8 mouse cellular contexts compared by ENCODE assay signal in the genomic region with DNA sequence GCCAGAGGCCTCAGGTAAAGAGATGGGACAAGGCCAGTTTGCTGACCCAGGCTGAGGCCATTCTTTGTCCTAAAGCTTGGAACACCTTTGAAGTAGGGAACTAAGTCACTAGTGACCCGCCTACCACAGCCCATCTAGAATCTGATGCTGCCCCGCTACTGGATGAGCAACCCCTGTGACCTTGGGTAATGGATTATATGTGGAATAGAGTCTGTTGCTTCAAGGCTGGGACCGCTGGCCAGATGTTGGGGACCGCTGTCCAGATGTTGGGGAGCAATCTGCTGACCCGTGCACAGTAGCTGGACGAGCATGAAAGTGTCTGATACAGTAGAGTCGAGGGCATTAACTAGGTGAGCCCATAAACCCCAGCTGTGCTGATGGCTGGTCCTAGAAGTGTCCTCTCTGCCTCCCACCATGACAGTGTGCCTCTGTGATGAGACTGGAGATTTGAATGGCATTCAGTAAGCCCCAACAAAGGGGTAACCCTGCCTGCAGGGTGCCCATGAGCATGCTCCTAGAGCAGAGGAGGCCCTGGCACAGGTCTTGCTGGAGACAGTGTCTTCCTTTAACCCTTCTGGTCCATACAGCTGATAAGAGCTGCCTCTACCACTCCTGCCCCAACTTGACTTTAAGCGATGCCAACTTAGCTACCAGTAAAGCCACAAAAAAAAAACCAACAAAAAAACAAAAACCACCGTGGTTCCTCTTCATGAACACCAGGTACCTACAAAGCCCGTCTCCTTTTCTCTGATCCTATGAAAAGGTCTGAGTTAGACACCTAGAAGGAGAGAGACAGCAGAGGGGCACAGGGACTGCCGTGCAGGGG. TPM values are rescaled to one million over a fixed set of nuclear protein-coding genes. Genes with fewer than 3 reads are reported as not detected.
A peak's percentile ranks its signal among the peaks of the same experiment; 100 is the strongest.
DNase-seq lines count a peak whose midpoint lies in the region; ATAC-seq lines count a peak whose summit lies in the region.

No protein-coding gene starts in this region.

- 75% methylated on average over 11 of the region's 11 CpGs for WGBS in kidney, embryonic 15.5 days
- WGBS in embryonic facial prominence, embryonic 13.5 days: 83% methylated on average over 11 of the region's 11 CpGs
- 82% methylated on average over 11 of the region's 11 CpGs for WGBS in hindbrain, embryonic 13.5 days
- 90% methylated on average over 11 of the region's 11 CpGs for WGBS in midbrain, embryonic 13.5 days

- peaks cover 71% of the 10 kb centered on the region for H3K4me1 ChIP-seq in kidney, embryonic 15.5 days
- peaks cover 56% of the 10 kb centered on the region for H3K4me1 ChIP-seq in embryonic facial prominence, embryonic 13.5 days
- peaks cover 85% of the 10 kb centered on the region for H3K4me1 ChIP-seq in hindbrain, embryonic 13.5 days (replicated peaks)
- peaks cover 79% of the 10 kb centered on the region for H3K4me1 ChIP-seq in midbrain, embryonic 13.5 days (replicated peaks)

- DNase-seq in kidney, postnatal 14 days: no peak
- DNase-seq in right cerebral cortex, postnatal 4 days: no peak
- no peak for DNase-seq in right cerebral cortex, adult 18-20 months
- no peak for DNase-seq in right cerebral cortex, postnatal 14 days

- no peak overlapping the region for H3K27ac ChIP-seq in kidney, embryonic 15.5 days
- no peak overlapping the region for H3K27ac ChIP-seq in embryonic facial prominence, embryonic 13.5 days
- peak overlapping the region; percentile 12; the same call in 1 of the 2 replicates for H3K27ac ChIP-seq in hindbrain, embryonic 13.5 days
- no peak overlapping the region for H3K27ac ChIP-seq in midbrain, embryonic 13.5 days

- peak overlapping the region; percentile 98 for H3K4me2 ChIP-seq in kidney, embryonic 15.5 days
- peak overlapping the region; percentile 99 for H3K4me2 ChIP-seq in embryonic facial prominence, embryonic 13.5 days
- H3K4me2 ChIP-seq in hindbrain, embryonic 13.5 days: peak overlapping the region; percentile 100
- peak overlapping the region; percentile 99 for H3K4me2 ChIP-seq in midbrain, embryonic 13.5 days (replicated peaks)

- H3K4me3 ChIP-seq in kidney, embryonic 15.5 days (replicated peaks): peak overlapping the region; percentile 88
- peak overlapping the region; percentile 91 for H3K4me3 ChIP-seq in embryonic facial prominence, embryonic 13.5 days
- peak overlapping the region; percentile 97 for H3K4me3 ChIP-seq in hindbrain, embryonic 13.5 days
- H3K4me3 ChIP-seq in midbrain, embryonic 13.5 days (replicated peaks): peak overlapping the region; percentile 87

- H3K36me3 ChIP-seq in kidney, embryonic 15.5 days: peaks cover 52% of the 10 kb centered on the region
- H3K36me3 ChIP-seq in embryonic facial prominence, embryonic 13.5 days: peaks cover 42% of the 10 kb centered on the region
- H3K36me3 ChIP-seq in hindbrain, embryonic 13.5 days: peaks cover 43% of the 10 kb centered on the region
- peaks cover 56% of the 10 kb centered on the region for H3K36me3 ChIP-seq in midbrain, embryonic 13.5 days

- ATAC-seq in kidney, embryonic 15.5 days (replicated peaks; ENCODE audit: low FRiP score): no peak
- ATAC-seq in embryonic facial prominence, embryonic 13.5 days (ENCODE audit: insufficient number of reproducible peaks, insufficient read depth, low FRiP score, low TSS enrichment, low read depth): no peak
- no peak for ATAC-seq in hindbrain, embryonic 13.5 days (ENCODE audit: low FRiP score)
- ATAC-seq in midbrain, embryonic 13.5 days: no peak

- H3K9ac ChIP-seq in kidney, embryonic 15.5 days: peak overlapping the region; percentile 86; the same call in 1 of the 2 replicates
- H3K9ac ChIP-seq in embryonic facial prominence, embryonic 13.5 days: peak overlapping the region; percentile 93
- peak overlapping the region; percentile 99 for H3K9ac ChIP-seq in hindbrain, embryonic 13.5 days
- peak overlapping the region; percentile 98 for H3K9ac ChIP-seq in midbrain, embryonic 13.5 days (replicated peaks)

- H3K9me3 ChIP-seq in kidney, embryonic 15.5 days (replicated peaks): no peaks in the 10 kb centered on the region
- H3K9me3 ChIP-seq in embryonic facial prominence, embryonic 13.5 days: no peaks in the 10 kb centered on the region
- H3K9me3 ChIP-seq in hindbrain, embryonic 13.5 days: no peaks in the 10 kb centered on the region
- no peaks in the 10 kb centered on the region for H3K9me3 ChIP-seq in midbrain, embryonic 13.5 days

- H3K27me3 ChIP-seq in kidney, embryonic 15.5 days: no peaks in the 10 kb centered on the region
- no peaks in the 10 kb centered on the region for H3K27me3 ChIP-seq in embryonic facial prominence, embryonic 13.5 days
- H3K27me3 ChIP-seq in hindbrain, embryonic 13.5 days: no peaks in the 10 kb centered on the region
- H3K27me3 ChIP-seq in midbrain, embryonic 13.5 days: no peaks in the 10 kb centered on the region

RNA-seq across cellular contexts. Expression of gene Ppp1r9b, which starts 4.3 kb away (rescaled TPM):
- 10.0 and 10.6 TPM in 2 replicates for polyA plus RNA-seq in kidney, embryonic 15.5 days (2015; fragmentation: Nextera tagmentation; extraction: Ambion mirVana)
- 13.2 and 13.5 TPM in 2 replicates for polyA plus RNA-seq in embryonic facial prominence, embryonic 13.5 days (2015; fragmentation: Nextera tagmentation; extraction: Ambion mirVana)
- polyA plus RNA-seq in hindbrain, embryonic 13.5 days (2015; fragmentation: Nextera tagmentation; extraction: Ambion mirVana): 16.9 and 17.3 TPM in 2 replicates
- polyA plus RNA-seq in midbrain, embryonic 13.5 days (2015; fragmentation: Nextera tagmentation; extraction: Ambion mirVana): 17.4 and 17.8 TPM in 2 replicates

RNA-seq across cellular contexts. Expression of gene Samd14, which starts 14.5 kb away (rescaled TPM):
- polyA plus RNA-seq in kidney, embryonic 15.5 days (2015; fragmentation: Nextera tagmentation; extraction: Ambion mirVana): 16.9 and 21.2 TPM in 2 replicates
- 36.2 and 36.8 TPM in 2 replicates for polyA plus RNA-seq in embryonic facial prominence, embryonic 13.5 days (2015; fragmentation: Nextera tagmentation; extraction: Ambion mirVana)
- 132 and 142 TPM in 2 replicates for polyA plus RNA-seq in hindbrain, embryonic 13.5 days (2015; fragmentation: Nextera tagmentation; extraction: Ambion mirVana)
- polyA plus RNA-seq in midbrain, embryonic 13.5 days (2015; fragmentation: Nextera tagmentation; extraction: Ambion mirVana): 123 and 141 TPM in 2 replicates

RNA-seq across cellular contexts. Expression of gene Sgca, which starts 19.0 kb away (rescaled TPM):
- 1.2 and 1.7 TPM in 2 replicates for polyA plus RNA-seq in kidney, embryonic 15.5 days (2015; fragmentation: Nextera tagmentation; extraction: Ambion mirVana)
- polyA plus RNA-seq in embryonic facial prominence, embryonic 13.5 days (2015; fragmentation: Nextera tagmentation; extraction: Ambion mirVana): 1.1 and 1.5 TPM in 2 replicates
- polyA plus RNA-seq in hindbrain, embryonic 13.5 days (2015; fragmentation: Nextera tagmentation; extraction: Ambion mirVana): 0.23 and 0.52 TPM in 2 replicates
- 0.17 TPM in 1 of 2 replicates, not detected in the other for polyA plus RNA-seq in midbrain, embryonic 13.5 days (2015; fragmentation: Nextera tagmentation; extraction: Ambion mirVana)

RNA-seq across cellular contexts. Expression of gene Hils1, which starts 27.8 kb away (rescaled TPM):
- not detected in 2 replicates for polyA plus RNA-seq in kidney, embryonic 15.5 days (2015; fragmentation: Nextera tagmentation; extraction: Ambion mirVana)
- not detected in 2 replicates for polyA plus RNA-seq in embryonic facial prominence, embryonic 13.5 days (2015; fragmentation: Nextera tagmentation; extraction: Ambion mirVana)
- not detected in 2 replicates for polyA plus RNA-seq in hindbrain, embryonic 13.5 days (2015; fragmentation: Nextera tagmentation; extraction: Ambion mirVana)
- not detected in 2 replicates for polyA plus RNA-seq in midbrain, embryonic 13.5 days (2015; fragmentation: Nextera tagmentation; extraction: Ambion mirVana)

RNA-seq across cellular contexts. Expression of gene Pdk2, which starts 46.0 kb away (rescaled TPM):
- 49.4 and 56.2 TPM in 2 replicates for polyA plus RNA-seq in kidney, embryonic 15.5 days (2015; fragmentation: Nextera tagmentation; extraction: Ambion mirVana)
- 33.2 and 33.7 TPM in 2 replicates for polyA plus RNA-seq in embryonic facial prominence, embryonic 13.5 days (2015; fragmentation: Nextera tagmentation; extraction: Ambion mirVana)
- polyA plus RNA-seq in hindbrain, embryonic 13.5 days (2015; fragmentation: Nextera tagmentation; extraction: Ambion mirVana): 24.2 and 25.5 TPM in 2 replicates
- polyA plus RNA-seq in midbrain, embryonic 13.5 days (2015; fragmentation: Nextera tagmentation; extraction: Ambion mirVana): 21.4 and 24.7 TPM in 2 replicates
